Mouse (Mus musculus): ENCODE results near the gene Cdk18. TPM values are rescaled to one million over a fixed set of nuclear protein-coding genes. Genes with fewer than 3 reads are reported as not detected.

Cdk18 gene
- total RNA-seq, 2 experiments from 2014 or later: 10.9 to 12.0 TPM

DNA sequence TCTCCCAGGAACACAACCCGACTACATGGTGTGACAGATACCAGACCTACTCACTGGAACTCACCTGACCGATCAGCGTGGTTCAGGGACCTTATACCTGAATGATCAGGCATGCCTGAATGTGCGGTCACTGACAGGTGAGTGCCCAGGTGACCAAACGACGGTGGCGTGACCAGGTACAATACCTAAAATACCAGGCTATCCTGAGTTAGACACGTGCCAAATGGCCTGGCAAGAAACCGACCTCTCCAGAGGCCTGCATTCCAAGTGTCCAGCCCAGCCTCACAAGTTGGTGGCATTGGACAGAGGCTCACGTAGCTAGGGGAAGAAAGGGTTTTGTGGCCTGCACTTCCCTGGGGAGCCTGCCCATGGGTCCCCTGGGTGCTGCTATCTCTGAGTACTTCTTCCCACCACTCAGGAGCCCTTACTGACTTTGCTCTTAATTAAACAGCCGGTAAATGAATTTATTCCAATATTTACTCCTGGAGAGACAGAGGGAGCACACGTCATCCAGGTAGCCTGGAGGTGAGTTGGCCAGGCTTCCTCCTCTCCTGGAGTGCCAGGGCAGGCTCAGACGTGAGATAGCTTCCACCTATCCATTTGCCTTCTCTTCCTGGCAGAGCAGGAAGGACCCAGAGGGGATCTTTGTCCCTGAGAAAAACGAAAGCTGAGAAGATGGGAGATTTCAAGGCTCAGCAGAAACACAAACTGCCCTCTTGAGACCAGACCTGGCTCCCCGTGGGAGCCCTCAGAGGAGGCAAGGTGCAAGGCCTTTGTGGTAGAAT is 11.5 kb upstream of the Cdk18 start:
- no peak for DNase-seq (ENCODE audit: low spot score)
- intact Hi-C loops (cut with DNase I): no loop called here

DNA sequence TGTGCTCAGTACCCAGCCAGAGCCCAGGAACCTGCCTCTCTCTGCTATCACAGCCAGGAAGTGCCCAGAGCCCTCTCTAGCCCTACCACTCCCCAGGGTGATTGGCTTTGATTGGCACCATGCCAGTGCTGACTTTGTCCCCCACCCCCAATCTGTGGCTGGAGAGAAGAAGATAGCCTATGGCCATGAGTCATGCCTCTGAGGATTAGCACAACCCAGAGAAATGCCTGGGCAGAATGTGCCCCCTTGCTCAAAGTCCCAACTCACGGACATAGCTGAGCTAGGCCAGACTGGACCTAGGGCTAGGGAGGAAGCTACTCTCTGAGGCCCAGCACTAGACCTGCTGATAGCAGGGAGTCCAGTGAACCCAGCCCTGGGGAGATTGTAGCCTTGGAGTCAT is 10.7 kb upstream of the Cdk18 start:
- intact Hi-C loops (cut with DNase I): no loop called here
- DNase-seq (ENCODE audit: low spot score): no peak

DNA sequence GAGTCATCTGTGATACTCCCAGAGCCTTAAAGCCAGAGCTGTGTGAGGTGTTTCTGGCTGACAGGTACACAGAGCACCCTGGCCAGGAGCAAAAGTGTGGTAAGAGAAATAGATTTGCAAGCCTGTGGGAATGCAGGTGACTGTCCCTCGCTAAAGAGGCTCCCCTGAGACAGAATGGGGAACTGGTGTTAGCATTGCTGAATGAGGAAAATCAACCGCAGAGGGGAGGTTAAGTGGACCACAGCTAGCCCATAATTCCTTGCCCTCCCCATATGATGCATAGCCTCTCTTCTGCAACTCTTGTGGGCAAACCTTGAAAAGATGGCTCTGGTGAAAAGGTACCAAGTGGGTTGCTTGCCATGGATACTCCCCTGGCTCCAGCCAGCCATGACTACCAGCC is 9.9 kb upstream of the Cdk18 start:
- DNase-seq (ENCODE audit: low spot score): no peak
- intact Hi-C loops (cut with DNase I): no loop called here

DNA sequence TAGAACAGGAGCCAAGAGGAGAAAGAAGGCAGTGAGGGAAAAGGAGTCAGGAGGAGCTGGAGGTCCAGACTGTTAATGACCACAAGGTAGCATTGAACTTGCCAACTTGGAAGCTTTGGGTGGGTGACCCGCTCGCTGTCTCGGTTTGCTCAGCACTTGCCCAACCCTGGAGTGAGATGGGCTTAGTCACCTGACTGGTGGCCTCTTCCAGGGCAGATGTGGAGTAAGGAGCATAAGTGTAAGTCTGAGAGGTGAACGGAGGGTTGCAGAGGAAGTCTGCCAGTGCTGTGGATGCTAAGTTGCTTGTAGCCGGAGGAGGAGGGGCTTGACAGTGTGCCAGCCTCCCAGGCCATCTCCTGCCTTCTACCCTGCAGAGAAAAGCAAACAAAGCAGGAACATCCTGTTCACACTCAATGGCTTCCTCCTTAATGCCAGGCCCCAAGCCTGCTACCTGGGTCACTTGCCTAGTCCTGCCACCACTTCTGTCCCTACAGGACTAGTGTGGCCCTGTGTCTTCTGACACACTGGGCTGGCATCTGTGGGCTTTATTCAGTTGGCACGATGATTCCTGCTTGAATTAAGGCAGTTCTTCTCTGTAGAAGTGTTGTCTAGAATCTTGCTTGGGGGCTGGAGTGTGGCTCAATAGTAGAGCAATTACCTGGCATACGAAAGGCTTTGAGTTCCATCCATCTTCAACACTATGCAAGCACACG is 6.6 kb upstream of the Cdk18 start:
- no peak for DNase-seq (ENCODE audit: low spot score)
- intact Hi-C loops (cut with DNase I): no loop called here

DNA sequence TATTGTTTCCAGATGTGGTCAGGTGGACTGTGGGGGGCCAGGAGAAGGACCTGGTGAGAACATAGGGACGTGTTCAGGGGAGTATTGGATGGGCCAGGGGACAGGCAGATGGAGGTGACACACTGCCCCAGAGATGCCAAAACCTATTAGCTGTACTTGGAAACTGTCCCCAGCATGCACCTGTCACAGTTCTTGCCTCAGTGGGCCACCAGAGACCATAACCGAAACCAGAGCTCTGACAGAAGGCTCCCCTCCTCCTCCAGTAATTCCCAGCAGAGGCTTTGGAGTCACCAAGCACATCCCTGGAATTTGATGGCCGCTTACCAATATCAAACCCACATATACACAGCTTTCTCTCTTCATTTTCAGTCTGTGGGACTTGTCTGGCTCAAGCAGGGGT is 5.4 kb upstream of the Cdk18 start:
- no peak for DNase-seq (ENCODE audit: low spot score)
- intact Hi-C loops (cut with DNase I): no loop called here

DNA sequence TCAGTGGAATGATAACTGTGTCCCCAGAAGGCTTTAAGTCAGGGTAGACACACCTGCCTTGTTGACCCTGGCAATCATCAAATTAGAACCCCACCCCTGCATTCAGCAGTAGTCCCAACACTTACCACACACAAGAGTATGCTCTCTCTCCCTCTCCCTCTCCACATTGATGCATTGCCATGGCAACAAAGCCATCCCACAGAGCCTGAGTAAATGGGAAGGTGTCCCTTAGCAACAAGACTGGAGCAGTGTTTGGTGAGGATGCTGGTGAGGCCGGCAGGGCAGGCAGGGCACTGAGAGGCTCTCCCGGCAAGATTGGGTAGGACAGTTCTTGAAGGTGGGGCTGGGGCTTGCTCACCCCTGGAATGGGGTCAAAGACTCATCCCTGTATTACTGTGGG is 4.7 kb upstream of the Cdk18 start:
- intact Hi-C loops (cut with DNase I): no loop called here
- DNase-seq (ENCODE audit: low spot score): no peak

DNA sequence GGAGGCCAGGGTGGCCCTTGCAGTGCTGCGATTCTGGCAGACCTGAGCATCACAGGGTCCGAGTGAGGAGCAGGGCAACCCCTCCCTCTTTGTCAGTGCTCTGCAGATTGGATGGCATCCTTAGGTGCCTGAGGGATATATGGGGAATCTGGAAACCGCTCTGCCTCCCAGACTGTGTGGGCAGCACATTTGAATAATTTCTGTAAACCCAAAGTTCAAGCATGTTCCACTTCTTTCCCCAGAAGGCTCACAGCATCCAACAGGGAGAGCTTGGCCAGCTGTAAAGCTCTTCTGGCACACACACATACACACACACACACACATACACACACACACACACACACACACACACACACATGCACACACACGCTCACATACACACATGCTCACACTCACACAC is 4.2 kb upstream of the Cdk18 start:
- intact Hi-C loops (cut with DNase I): no loop called here
- no peak for DNase-seq (ENCODE audit: low spot score)

DNA sequence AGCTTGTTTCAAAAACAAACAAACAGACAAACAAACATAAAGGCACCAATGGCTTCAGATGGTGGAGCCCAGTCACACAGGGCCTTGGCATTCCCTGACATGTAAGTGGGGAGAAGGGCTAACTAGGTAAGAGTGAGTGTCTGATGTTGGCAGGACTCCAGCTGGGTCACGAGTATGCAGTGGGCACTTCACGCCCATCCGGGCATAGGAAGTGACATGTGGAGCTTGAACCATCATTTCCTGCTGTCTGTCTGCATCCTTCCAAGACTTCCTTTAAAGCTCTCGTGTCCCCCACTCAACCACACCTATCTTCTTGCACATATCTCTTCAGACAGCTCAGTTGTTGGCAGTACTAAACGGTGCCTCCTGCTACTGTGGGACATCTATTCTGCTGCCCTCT is 3.6 kb upstream of the Cdk18 start:
- intact Hi-C loops (cut with DNase I): no loop called here
- DNase-seq (ENCODE audit: low spot score): no peak

DNA sequence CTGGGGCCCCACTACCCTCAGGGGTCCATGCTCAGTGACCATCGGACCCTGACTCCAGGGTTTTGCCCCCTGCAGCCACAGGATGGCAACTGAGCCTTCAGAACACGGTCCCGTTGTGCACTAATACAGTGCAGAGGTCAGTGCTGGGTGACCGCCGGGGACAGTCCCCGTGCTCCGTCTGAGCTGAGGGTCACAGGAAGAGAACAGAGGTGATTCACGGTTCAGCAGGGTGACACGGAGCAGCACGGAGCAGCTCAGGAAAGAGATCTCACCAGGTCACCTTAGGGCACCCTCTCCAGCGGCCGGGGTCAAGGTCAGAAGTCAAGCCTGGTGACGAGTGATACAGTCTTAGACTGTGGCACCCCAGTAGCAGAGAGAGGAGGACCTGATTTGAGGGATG is 2.3 kb upstream of the Cdk18 start:
- DNase-seq (ENCODE audit: low spot score): no peak
- intact Hi-C loops (cut with DNase I): no loop called here

DNA sequence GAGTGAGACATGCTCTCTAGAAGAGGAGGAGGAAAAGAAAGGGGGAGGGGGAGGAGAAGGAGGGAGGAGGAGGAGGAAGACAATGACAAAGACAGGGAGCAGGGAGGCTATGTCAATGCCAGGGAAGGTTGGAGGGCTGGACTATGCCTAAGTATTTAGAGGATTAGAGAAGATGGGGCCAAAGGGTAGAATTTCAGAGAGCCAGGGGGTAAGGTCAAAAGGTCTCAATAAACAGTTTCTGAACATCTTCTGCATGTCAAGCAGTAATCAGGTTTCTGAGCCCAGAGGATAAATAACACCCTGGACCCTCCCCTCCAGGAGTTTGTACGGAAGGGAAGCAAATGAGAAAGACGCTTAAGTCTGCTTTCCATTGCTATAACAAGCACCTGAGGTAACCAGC is 1.7 kb upstream of the Cdk18 start:
- no peak for DNase-seq (ENCODE audit: low spot score)
- intact Hi-C loops (cut with DNase I): no loop called here

DNA sequence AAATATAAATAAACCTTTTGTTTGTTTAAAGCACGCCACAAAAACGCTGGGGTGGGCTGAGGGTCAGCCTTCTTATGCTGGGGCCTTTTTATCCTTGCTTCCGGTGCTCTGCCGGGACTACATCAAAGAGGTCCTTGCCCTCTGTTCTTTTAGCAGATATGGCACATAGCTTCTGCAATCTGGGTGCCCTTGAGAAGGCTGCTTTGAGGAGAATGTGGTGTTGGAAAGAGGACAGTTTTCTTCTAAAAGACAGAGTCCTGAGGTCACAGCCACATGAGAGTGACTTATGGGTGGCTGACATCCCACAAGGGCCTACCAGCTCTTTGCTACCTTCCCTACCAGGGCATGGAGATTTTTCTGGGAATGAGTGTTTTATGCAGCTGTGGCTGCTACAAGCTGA is 1.1 kb upstream of the Cdk18 start:
- DNase-seq (ENCODE audit: low spot score): no peak

DNA sequence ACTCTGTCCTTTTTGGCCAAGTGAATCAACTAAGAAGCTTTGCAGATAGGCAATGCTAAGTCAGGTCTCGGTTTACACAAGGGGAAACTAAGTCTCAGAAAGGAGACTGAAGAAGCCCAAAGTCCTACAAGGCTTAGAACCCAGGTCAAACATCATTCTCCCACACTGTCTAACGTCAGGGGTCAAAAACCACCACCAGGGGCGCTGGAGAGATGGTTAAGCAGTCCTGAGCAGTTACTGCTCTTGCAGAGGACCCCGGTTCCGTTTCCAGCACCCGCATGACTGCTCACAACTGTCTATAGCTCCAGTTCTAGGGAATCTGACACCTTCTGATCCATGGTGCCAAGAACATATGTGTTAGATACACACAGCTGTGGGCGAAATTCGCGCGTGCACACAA is 687 bp upstream of the Cdk18 start:
- no peak for DNase-seq (ENCODE audit: low spot score)
- intact Hi-C loops (cut with DNase I): no loop called here

More for the DNA sequence above, 1.1 kb upstream of the Cdk18 start:
- intact Hi-C loops (cut with DNase I): no loop called here

DNA sequence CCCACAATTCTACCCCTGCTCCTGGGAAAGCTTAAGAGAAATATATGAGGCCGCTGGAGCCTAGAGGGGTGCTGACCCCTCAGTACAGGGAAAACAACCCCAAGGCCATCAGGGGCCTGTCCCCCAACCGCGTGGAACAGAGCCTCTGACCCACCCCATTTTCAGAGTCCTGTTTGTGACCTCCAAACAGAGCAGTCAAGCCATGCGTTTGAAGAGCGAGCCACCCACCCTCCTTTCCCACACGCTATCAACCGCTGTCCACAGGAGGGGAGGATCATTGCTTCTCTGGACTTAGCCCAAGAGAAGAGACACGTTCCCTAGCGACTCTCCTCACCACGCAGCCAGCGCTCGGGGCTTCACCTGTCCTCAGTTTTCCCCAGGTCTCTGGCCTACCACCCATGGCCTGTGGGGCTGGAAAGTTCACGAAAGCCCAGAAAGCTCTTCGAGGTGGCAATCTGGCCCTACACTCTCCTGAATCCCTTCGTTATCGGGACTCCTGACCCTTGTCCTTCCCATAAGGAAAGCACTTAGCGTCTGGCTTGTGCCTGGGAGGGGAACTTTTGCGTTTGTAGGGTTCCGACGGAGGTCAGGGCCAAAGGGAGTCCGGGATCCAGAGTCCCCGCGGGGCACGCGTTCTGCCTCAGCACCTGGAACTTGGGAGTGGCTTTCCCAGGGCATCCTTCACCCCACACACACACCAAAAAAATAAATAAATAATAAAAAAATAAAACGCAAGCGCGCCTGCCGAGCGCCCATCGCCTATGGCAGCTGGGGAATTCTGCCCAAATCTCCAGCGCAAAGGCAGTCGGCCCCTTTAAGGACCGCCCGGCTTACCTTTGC is 688 bp downstream of the Cdk18 start:
- DNase-seq (ENCODE audit: low spot score): no peak
- intact Hi-C loops (cut with DNase I): no loop called here

DNA sequence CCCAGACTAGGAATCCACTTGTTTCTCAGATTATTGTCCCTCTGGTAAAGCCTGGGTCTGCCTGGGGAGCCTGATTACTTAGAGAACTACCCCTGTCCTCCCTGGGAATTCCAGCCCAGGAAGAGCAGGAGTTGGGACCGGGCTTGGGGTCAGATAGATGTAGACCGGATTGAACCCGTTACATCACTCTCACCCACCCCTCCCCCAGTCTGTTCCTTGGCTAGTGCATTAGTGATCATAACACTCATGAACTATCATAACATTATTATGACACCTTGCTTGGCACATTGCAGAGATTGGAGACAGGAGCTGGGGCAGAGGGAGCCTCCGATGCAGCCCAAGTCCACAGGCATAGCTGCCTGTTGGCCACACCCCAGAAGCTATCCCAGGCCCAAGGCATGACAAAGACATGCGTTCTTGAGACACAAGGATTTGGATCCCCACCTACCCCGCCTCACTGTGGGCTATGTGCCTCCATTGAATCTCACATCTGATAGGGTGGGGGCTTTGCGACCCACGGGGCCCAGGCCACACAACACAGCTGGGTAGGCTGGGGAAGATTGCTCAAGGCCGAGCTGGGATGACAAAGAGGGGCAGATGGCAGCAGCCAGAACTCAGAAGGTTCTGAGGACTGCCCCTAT is 1.4 kb downstream of the Cdk18 start:
- DNase-seq (ENCODE audit: low spot score): no peak
- intact Hi-C loops (cut with DNase I): no loop called here

DNA sequence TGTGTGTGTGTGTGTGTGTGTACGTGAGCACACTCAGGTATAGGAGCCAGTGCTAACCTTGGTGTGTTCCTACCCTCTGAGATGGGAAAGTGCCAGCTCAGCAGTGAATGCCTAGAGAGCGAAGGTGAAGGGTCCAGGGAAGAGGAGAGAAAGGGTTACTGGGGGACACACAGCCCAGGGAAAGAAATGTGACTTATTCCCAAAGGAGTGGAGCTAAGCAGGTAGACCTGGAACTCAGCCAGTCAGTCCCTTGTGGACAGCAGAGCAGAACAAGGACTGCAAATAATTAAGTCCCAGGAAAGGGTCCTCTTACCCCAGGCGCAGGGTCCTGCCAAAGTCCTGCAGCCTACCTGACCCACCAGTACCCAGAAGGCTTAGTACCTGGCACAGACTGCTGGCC is 2.6 kb downstream of the Cdk18 start:
- intact Hi-C loops (cut with DNase I): no loop called here
- DNase-seq (ENCODE audit: low spot score): no peak

DNA sequence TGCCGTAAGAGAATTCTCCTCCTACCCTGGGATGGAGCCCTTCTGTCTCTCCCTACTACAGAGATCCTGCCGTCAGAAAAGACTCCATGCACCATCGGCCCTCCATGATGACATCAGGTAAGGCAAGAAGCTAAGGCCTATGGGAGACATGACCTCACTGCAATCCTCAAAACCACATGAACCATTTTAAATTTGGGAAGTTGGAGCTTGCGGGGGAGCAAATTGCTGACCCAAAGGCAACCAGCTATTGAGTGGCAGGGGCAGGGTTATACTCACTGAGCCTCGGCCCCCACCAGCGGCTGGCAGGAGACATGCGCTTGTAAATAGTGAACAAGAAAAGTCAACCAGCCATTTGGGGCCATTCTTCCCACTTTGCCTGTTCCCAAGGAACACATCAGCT is 3.9 kb downstream of the Cdk18 start:
- intact Hi-C loops (cut with DNase I): no loop called here
- DNase-seq (ENCODE audit: low spot score): no peak

DNA sequence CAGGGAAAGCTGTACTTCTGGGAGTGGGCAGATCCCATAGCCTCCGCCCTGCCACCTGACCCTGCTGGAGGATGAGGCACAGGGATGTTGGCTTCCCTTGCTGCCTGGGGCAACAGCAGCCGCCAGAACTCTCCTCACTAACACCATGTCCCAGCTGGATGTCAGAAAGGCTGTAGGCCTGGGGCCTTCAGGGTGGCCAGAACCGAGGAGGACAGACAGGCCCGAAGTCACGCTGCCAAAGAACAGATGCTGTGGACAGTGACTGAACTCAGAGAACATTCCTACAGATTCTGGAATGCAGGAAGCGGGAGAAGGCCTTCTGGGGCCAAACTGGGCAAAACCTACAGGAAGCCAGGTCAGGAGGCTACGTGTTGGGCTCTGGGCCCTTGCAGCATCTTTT is 11.2 kb downstream of the Cdk18 start:
- DNase-seq (ENCODE audit: low spot score): no peak
- intact Hi-C loops (cut with DNase I): no loop called here

DNA sequence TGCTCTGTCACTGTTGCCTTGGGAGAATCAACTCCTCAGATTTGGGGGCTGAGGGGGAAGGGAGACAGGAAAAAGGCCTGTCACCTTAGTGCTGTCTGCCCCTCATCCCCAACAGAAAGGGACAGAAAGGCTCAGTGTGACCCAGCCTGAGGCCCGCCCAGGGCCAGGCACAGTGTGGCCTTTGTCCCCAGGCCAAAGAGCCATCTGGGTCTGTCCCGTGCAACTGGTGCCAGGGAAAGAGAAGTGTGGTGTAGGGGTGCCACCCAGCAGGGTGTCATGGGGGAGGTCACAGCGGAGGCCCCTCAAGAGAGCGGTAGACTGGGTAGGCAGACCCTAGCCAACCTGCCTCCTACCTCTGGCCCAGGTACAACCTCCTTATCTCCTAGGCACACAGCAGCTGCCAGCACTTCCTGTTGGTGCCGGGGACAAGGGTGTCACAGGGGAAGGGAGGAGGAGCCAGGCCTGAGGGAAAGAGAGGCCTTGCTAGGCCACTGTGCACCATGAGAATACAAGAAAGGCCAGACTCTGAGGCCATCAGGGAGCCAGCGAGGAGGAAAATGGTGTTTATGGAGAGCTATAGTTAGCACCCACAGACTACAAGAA is 13.6 kb downstream of the Cdk18 start:
- intact Hi-C loops (cut with DNase I): no loop called here
- DNase-seq (ENCODE audit: low spot score): no peak

DNA sequence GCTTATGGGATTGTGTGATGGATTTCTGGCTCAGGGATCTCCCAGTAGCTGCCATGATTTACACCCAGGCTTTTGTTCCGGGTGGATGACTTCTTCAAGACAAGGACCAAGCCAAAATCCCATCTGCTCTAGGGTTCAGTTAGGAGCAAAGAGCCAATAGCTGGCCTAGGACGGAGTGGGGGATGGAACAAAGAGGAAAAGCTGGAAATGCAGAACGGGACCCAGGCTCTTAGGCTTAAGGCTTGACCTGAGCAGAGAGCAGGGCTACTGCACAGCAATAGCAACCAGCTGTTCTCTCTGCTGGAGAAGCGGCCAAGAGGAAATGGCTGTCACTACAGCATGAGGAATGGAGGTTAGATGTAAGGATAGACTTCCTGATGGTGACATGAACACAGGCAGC is 14.2 kb downstream of the Cdk18 start:
- intact Hi-C loops (cut with DNase I): no loop called here
- DNase-seq (ENCODE audit: low spot score): no peak

DNA sequence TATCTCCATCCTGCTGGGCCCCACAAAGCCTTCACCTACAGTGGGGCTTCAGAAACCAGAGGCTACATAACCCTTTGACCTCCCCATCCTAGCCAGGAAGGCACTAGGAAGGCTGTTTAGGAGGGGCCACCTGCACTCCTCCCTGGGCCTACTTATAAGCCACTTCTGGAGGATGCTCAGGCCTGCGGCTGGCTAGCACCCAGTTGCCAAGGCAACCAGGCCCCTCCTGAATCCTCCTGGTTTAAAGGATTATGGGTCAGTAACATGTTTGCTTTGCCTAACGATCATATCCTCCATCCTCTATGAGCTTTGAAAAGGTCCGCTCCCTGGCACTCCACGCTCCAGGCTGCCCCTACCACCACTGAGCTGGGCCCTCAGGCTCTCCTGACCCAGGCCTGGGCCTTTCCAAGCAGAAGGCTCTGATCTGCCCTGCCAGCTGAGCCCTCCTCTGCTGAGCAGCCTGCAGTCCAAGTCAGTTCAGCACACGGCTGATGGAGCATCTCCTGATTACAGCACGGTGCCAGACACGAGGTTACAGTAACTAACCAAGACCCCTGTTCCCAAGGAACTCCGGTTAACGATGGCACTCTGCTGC is 16.0 kb downstream of the Cdk18 start:
- intact Hi-C loops (cut with DNase I): loop anchor here (5.0 kb wide), 1 partner anchor 184 kb away; no protein-coding TSS in a partner anchor
- DNase-seq (ENCODE audit: low spot score): no peak

All from heart, postnatal 25 days (tissue).